Mouse (Mus musculus) small intestine, adult 2 months (tissue): ENCODE measurements around the gene Nsun2. TPM values are rescaled to one million over a fixed set of nuclear protein-coding genes. Genes with fewer than 3 reads are reported as not detected.
"Not testable (repeated sequence)": the region's sequence is repeated elsewhere in the genome, so short reads cannot be mapped to it uniquely, and the experiment has no call there.

Source experiments
- H3K27ac ChIP-seq: fragments of 200-500 bp; 2 replicates; pipeline ENCODE4 v1.5.1; 2012; ENCODE audit warnings: low read depth, low read length, control low read depth, inconsistent platforms; ENCODE audit not compliant: insufficient read depth
- H3K27me3 ChIP-seq: fragments of 200-500 bp; 2 replicates; pipeline ENCODE4 v1.6.1; 2012; ENCODE audit warnings: mild to moderate bottlenecking, moderate library complexity, low read length, inconsistent platforms; ENCODE audit not compliant: control insufficient read depth, insufficient read depth
- H3K36me3 ChIP-seq: fragments of 200-500 bp; 2 replicates; pipeline ENCODE4 v1.6.1; 2012; ENCODE audit warnings: mild to moderate bottlenecking, low read length, control low read depth, inconsistent platforms; ENCODE audit not compliant: control insufficient read depth, insufficient read depth
- H3K4me1 ChIP-seq: fragments of 200-500 bp; 2 replicates; pipeline ENCODE4 v1.6.1; 2012; ENCODE audit warnings: low read length, inconsistent platforms, mixed read lengths; ENCODE audit not compliant: control insufficient read depth, insufficient read depth, insufficient read length
- H3K4me3 ChIP-seq: fragments of 200-500 bp; 2 replicates; pipeline ENCODE4 v1.5.1; 2012; ENCODE audit warnings: low read depth, mild to moderate bottlenecking, control low read depth, inconsistent platforms, low read length, moderate library complexity
- CTCF ChIP-seq: fragments of 200-500 bp; IDR thresholded peaks from 2 replicates; pipeline ENCODE4 v1.5.1; 2012; ENCODE audit warnings: low read depth, mild to moderate bottlenecking, control low read depth, inconsistent platforms, low read length, moderate library complexity, mixed read lengths; ENCODE audit not compliant: insufficient replicate concordance, insufficient read length; ENCODE audit errors: extremely low read depth
- POLR2A ChIP-seq: fragments of 200-500 bp; IDR thresholded peaks from 2 replicates; pipeline ENCODE4 v1.6.1; 2012; ENCODE audit warnings: low read depth, mild to moderate bottlenecking, control low read depth, inconsistent platforms, low read length, moderate library complexity
- WGBS: fragments of 180-500 bp; shearing (Covaris S2); methylation state at CpG from one replicate; pipeline ENCODE4 v1.1.7; 2018; 5-methylcytosine and 5-hydroxymethylcytosine counted together
- polyA plus RNA-seq: library from polyadenylated mRNA; depleted of rRNA; stranded (reverse); fragments of >200 nt; gene quantifications from 2 replicates; pipeline ENCODE4 v1.2.3, GENCODE M21; 2012

Nsun2 gene
- polyA plus RNA-seq, 1 experiment: 26.6 TPM

- WGBS: 85% methylated on average over 8 of the region's 8 CpGs
- Histone ChIP-seq H3K27ac (no peak overlapping the region), H3K27me3 (no peaks in the 10 kb centered on the region), H3K4me1 (peaks cover 2% of the 10 kb centered on the region; the same call in 1 of the 2 replicates), H3K36me3 (no peaks in the 10 kb centered on the region), H3K4me3 (no peak overlapping the region)
- TF ChIP-seq POLR2A (no peak), CTCF (no peak)
These were observed 58.7 kb downstream of the Nsun2 start for GRCm38 (mm10) chr13:69592226-69592625.

GRCm38 (mm10) chr13:69593453-69593852 lies 59.9 kb downstream of the Nsun2 start:
- 84% methylated on average over 8 of the region's 8 CpGs for WGBS
- TF ChIP-seq CTCF: no peak
- TF ChIP-seq POLR2A: no peak

GRCm38 (mm10) chr13:69594577-69595256 lies 61.2 kb downstream of the Nsun2 start:
- Histone ChIP-seq H3K4me1 (peaks cover 2% of the 10 kb centered on the region; the same call in 1 of the 2 replicates), H3K27me3 (no peaks in the 10 kb centered on the region), H3K36me3 (no peaks in the 10 kb centered on the region), H3K27ac (no peak overlapping the region), H3K4me3 (no peak overlapping the region)
- 79% methylated on average over 7 of the region's 7 CpGs for WGBS
- no peak for TF ChIP-seq POLR2A
- no peak for TF ChIP-seq CTCF

More at GRCm38 (mm10) chr13:69593453-69593852, 59.9 kb downstream of the Nsun2 start:
- Histone ChIP-seq H3K27ac (no peak overlapping the region), H3K36me3 (no peaks in the 10 kb centered on the region), H3K4me3 (no peak overlapping the region), H3K27me3 (no peaks in the 10 kb centered on the region), H3K4me1 (peaks cover 2% of the 10 kb centered on the region; the same call in 1 of the 2 replicates)

- no peak overlapping the region for H3K4me3 ChIP-seq
- peaks cover 2% of the 10 kb centered on the region; the same call in 1 of the 2 replicates for H3K4me1 ChIP-seq
- H3K27ac ChIP-seq: no peak overlapping the region
- TF ChIP-seq POLR2A (no peak), CTCF (no peak)
- 93% methylated on average over 6 of the region's 6 CpGs for WGBS
- no peaks in the 10 kb centered on the region for H3K36me3 ChIP-seq
- H3K27me3 ChIP-seq: no peaks in the 10 kb centered on the region
These were observed 62.4 kb downstream of the Nsun2 start for GRCm38 (mm10) chr13:69595911-69596310.

GRCm38 (mm10) chr13:69596515-69596914 lies 63.0 kb downstream of the Nsun2 start:
- H3K36me3 ChIP-seq: no peaks in the 10 kb centered on the region
- H3K4me3 ChIP-seq: no peak overlapping the region
- peaks cover 2% of the 10 kb centered on the region; the same call in 1 of the 2 replicates for H3K4me1 ChIP-seq
- no peak overlapping the region for H3K27ac ChIP-seq
- TF ChIP-seq CTCF (no peak), POLR2A (no peak)
- WGBS: 91% methylated on average over 2 of the region's 2 CpGs
- H3K27me3 ChIP-seq: no peaks in the 10 kb centered on the region

- no peak overlapping the region for H3K27ac ChIP-seq
- no peaks in the 10 kb centered on the region for H3K27me3 ChIP-seq
- TF ChIP-seq CTCF: no peak
- no peak for TF ChIP-seq POLR2A
- H3K4me1 ChIP-seq: no peaks in the 10 kb centered on the region
- WGBS: 67% methylated on average over 10 of the region's 10 CpGs
- H3K36me3 ChIP-seq: no peaks in the 10 kb centered on the region
- no peak overlapping the region for H3K4me3 ChIP-seq
These were observed 65.3 kb downstream of the Nsun2 start for GRCm38 (mm10) chr13:69598867-69599266.

- 93% methylated on average over 5 of the region's 5 CpGs for WGBS
- H3K4me3 ChIP-seq, H3K36me3 ChIP-seq, H3K27ac ChIP-seq, H3K4me1 ChIP-seq, H3K27me3 ChIP-seq: not testable (repeated sequence)
These were observed 67.3 kb downstream of the Nsun2 start for GRCm38 (mm10) chr13:69600863-69601262.

GRCm38 (mm10) chr13:69601321-69601720 lies 67.8 kb downstream of the Nsun2 start:
- no peaks in the 10 kb centered on the region for H3K27me3 ChIP-seq
- 77% methylated on average over 5 of the region's 5 CpGs for WGBS
- no peak overlapping the region for H3K27ac ChIP-seq
- TF ChIP-seq POLR2A (no peak), CTCF (no peak)
- H3K36me3 ChIP-seq: no peaks in the 10 kb centered on the region
- no peak overlapping the region for H3K4me3 ChIP-seq
- no peaks in the 10 kb centered on the region for H3K4me1 ChIP-seq
